Mouse (Mus musculus): Measurements from ENCODE around the gene Spink8.

Gene Spink8

DNA sequence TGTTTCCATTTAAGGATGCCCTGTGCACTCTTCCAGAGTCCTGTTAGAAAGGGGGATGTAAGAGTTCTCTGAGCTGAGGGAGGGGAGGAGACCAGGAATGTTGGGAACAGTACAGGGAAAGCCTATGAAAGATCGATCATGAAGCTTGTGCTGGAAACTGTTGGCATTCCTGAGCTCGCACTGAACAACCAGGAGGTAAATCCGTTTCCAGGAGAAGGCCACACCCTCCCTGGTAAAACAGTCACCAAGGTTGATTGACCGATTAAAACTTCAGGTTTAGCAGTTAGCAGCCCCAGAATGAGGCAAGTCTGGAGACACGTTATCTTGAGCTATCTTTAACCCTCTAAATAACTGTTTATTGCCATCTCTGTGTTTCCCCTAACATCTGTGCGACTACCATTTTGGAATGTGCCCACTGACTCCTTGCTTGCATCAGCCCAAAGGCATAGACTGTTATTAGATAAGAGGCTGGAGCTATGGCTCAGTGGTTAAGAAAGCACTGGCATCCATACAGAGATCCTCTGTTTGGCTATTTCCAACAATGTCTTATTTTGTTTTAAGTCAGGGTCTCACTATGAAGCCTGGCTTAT lies 59.0 kb downstream of the Spink8 start:
- DNase-seq (ENCODE audit: low spot score), result no peak

DNA sequence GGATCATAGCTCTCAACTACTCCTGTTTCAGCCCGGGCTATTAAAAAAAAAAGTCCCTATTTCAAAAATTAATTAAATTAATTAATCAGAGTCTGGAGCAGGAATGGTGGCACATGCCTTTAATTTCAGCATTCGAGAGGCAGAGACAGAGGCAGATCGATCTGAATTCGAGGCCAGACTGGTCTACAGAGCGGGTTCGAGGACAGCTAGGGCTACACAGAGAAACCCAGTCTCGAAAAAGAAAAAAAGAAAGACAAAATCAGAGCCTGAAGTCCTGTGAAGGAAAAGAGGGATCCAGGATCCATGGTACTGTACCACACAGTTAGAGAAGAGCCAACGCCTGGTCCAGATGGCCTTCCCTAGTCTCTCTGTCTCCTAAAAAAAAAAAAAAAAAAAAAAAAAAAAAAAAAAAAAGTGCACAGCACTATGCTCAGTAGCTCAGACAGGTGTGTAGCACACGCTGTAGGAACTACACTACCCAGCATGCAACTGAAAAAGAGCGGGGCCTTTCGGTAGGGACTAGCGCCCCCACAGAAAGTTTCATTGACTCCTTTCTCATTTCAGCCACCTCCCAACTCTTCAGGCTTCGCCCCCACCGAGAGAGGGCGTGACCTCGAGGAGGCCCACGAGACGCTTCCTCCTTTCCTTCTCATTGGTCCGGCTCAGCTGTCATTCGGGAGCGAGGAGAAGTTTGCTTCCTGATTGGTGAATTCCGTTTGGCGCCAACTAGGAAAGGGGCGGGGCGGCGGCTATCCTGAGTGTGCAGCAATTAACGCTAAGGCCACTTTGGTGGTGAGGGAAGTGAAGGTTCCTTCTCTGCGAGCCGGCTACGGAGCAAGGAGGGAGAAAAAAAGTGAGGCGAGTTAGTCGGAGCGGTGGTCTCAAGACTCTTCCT lies 63.0 kb downstream of the Spink8 start, which contains the start of gene Cdc25a:
Cdc25a (plus strand) TSS at position 783 of the 895 bp plus-strand sequence.
- peak; percentile 98 for DNase-seq (ENCODE audit: low spot score)

DNA sequence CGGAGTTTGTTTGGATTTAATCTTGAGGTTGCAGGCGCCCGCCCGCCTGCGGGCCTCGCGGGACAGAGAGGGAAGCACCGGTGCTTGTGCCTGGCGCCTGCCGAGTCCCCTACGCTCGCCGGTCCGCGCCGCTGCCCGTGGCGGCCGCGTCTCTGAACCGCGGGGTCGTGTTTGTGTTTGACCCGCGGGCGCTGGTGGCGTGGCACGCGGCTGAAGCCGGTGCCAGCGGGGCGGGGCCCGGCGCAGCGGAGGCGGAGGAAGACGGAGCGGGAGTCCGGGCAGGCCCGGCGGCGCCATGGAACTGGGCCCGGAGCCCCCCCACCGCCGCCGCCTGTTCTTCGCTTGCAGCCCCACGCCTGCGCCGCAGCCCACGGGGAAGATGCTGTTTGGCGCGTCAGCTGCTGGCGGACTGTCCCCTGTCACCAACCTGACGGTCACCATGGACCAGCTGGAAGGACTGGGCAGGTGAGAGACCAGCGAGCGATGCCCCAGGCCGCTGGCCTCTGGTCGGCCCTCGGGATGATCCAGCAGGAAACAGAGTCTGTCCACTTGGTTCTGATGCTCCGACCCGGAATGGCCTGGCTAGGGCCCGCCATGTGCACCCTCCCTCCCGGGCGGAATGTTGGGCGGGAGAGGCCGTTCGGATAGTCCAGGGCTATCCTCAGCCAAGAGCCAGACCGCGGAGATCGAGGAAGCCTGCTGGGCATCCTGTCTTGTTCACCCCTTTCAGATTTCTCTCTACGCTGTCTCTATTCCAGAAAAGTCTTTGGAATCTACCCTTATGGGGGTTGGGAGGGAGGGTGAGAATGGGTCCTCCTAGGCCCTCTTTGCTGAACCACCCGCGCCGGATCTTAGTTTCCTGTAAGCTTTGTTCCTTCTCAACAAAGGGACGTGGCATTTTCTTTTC lies 63.9 kb downstream of the Spink8 start:
- peak; percentile 43 for DNase-seq (ENCODE audit: low spot score)
